Mouse (Mus musculus): ENCODE results near the gene Ndufa11. TPM values are rescaled to one million over a fixed set of nuclear protein-coding genes. Genes with fewer than 3 reads are reported as not detected.

Gene Ndufa11
- polyA plus RNA-seq, 1 experiment from 2014 or later: 323 TPM

- ATAC-seq (ENCODE audit: low FRiP score): no peak
- Histone ChIP-seq H3K27ac (no peak overlapping the region), H3K9ac (no peak overlapping the region), H3K9me3 (no peaks in the 10 kb centered on the region), H3K4me1 (peaks cover 13% of the 10 kb centered on the region; the same call in 1 of the 2 replicates), H3K27me3 (no peaks in the 10 kb centered on the region), H3K4me2 (no peak overlapping the region), H3K4me3 (replicated peaks) (no peak overlapping the region), H3K36me3 (replicated peaks) (peaks cover 94% of the 10 kb centered on the region)
- 91% methylated on average over 2 of the region's 2 CpGs for WGBS
Observed at GRCm38 (mm10) chr17:56688689-56689088, 28.9 kb upstream of the Ndufa11 start.

GRCm38 (mm10) chr17:56693395-56693794, 24.2 kb upstream of the Ndufa11 start:
- Histone ChIP-seq H3K9ac (no peak overlapping the region), H3K36me3 (replicated peaks) (peaks cover 95% of the 10 kb centered on the region)
- no peak for ATAC-seq (ENCODE audit: low FRiP score)

GRCm38 (mm10) chr17:56693851-56694310, 23.7 kb upstream of the Ndufa11 start:
- Histone ChIP-seq H3K4me3 (replicated peaks) (no peak overlapping the region), H3K4me1 (peaks cover 11% of the 10 kb centered on the region; the same call in 1 of the 2 replicates), H3K9ac (no peak overlapping the region), H3K27me3 (no peaks in the 10 kb centered on the region), H3K9me3 (no peaks in the 10 kb centered on the region), H3K36me3 (replicated peaks) (peaks cover 95% of the 10 kb centered on the region), H3K4me2 (no peak overlapping the region), H3K27ac (peak overlapping the region; percentile 66; the same call in 1 of the 2 replicates)
- ATAC-seq (ENCODE audit: low FRiP score): peak; percentile 37; the same call in 1 of the 2 replicates
- 55% methylated on average over 6 of the region's 6 CpGs for WGBS

More at GRCm38 (mm10) chr17:56693395-56693794, 24.2 kb upstream of the Ndufa11 start:
- Histone ChIP-seq H3K27me3 (no peaks in the 10 kb centered on the region), H3K9me3 (no peaks in the 10 kb centered on the region), H3K4me1 (peaks cover 11% of the 10 kb centered on the region; the same call in 1 of the 2 replicates), H3K4me3 (replicated peaks) (no peak overlapping the region), H3K4me2 (no peak overlapping the region), H3K27ac (0 out of 2 replicates have a peak overlapping the region, but pooled peaks have one; percentile 42)
- WGBS: 90% methylated on average over 1 of the region's 1 CpGs

DNA sequence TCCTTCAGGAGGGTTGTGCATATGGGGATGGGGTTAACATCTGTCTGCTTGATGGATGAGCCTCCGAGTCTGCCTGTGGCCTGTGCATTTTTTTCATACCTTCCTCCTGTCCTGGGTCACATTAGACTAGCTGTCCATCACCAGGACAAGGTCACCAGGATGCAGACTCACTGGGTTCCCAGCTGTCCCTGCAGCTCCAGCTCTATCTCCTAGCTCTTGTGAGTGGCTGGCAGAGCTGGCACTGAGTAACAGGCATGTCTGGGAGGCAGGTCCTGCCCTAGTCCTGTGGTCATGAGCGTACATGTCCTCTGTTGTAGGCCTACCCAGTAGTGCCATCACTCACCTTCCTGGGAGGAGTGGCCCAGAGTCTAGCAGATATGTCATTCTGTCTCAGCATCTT, 17.1 kb upstream of the Ndufa11 start:
- Histone ChIP-seq H3K27me3 (no peaks in the 10 kb centered on the region), H3K36me3 (replicated peaks) (peaks cover 98% of the 10 kb centered on the region), H3K4me1 (no peaks in the 10 kb centered on the region), H3K4me3 (replicated peaks) (no peak overlapping the region), H3K4me2 (no peak overlapping the region), H3K9me3 (no peaks in the 10 kb centered on the region), H3K27ac (no peak overlapping the region), H3K9ac (no peak overlapping the region)
- no peak for ATAC-seq (ENCODE audit: low FRiP score)
- WGBS: 94% methylated on average over 2 of the region's 2 CpGs

- no peaks in the 10 kb centered on the region for H3K27me3 ChIP-seq
- ATAC-seq (ENCODE audit: low FRiP score): no peak
- no peak overlapping the region for H3K27ac ChIP-seq
- H3K36me3 ChIP-seq (replicated peaks): peaks cover 97% of the 10 kb centered on the region
- H3K9ac ChIP-seq: no peak overlapping the region
- H3K4me1 ChIP-seq: no peaks in the 10 kb centered on the region
- WGBS: 90% methylated on average over 4 of the region's 4 CpGs
- H3K4me2 ChIP-seq: no peak overlapping the region
- H3K9me3 ChIP-seq: no peaks in the 10 kb centered on the region
- H3K4me3 ChIP-seq (replicated peaks): no peak overlapping the region
Observed at GRCm38 (mm10) chr17:56703038-56703437, 14.5 kb upstream of the Ndufa11 start.

DNA sequence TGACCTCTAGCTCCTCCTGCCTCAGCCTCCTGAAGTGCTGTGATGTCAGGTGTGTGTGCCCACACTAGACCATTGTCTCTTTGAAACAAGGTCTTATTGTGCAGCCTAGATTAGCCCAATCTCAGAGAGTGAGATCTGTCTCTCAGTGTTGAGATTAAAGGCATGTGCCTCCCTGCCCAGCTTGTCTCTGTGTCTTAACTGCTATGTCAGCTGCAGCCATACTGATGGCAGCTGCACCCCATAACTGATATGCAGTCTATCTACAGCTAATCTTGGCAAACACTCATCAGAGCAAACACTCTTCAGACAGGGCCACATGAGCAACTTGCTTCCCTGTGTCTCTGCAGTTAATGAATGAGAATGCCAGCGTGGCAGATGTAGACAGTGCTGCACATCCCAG, 11.1 kb upstream of the Ndufa11 start:
- H3K27ac ChIP-seq: no peak overlapping the region
- peaks cover 97% of the 10 kb centered on the region for H3K36me3 ChIP-seq (replicated peaks)
- 94% methylated on average over 1 of the region's 1 CpGs for WGBS

GRCm38 (mm10) chr17:56708692-56709091, 8.9 kb upstream of the Ndufa11 start:
- Histone ChIP-seq H3K4me1 (no peaks in the 10 kb centered on the region), H3K27me3 (no peaks in the 10 kb centered on the region), H3K9me3 (no peaks in the 10 kb centered on the region), H3K9ac (no peak overlapping the region), H3K4me3 (replicated peaks) (no peak overlapping the region), H3K27ac (no peak overlapping the region), H3K36me3 (replicated peaks) (peaks cover 96% of the 10 kb centered on the region), H3K4me2 (no peak overlapping the region)
- no peak for ATAC-seq (ENCODE audit: low FRiP score)
- 85% methylated on average over 4 of the region's 4 CpGs for WGBS

More for the DNA sequence above, 11.1 kb upstream of the Ndufa11 start:
- H3K9ac ChIP-seq: no peak overlapping the region
- no peaks in the 10 kb centered on the region for H3K9me3 ChIP-seq
- no peak overlapping the region for H3K4me3 ChIP-seq (replicated peaks)
- no peak for ATAC-seq (ENCODE audit: low FRiP score)
- no peaks in the 10 kb centered on the region for H3K4me1 ChIP-seq
- no peaks in the 10 kb centered on the region for H3K27me3 ChIP-seq
- H3K4me2 ChIP-seq: no peak overlapping the region

DNA sequence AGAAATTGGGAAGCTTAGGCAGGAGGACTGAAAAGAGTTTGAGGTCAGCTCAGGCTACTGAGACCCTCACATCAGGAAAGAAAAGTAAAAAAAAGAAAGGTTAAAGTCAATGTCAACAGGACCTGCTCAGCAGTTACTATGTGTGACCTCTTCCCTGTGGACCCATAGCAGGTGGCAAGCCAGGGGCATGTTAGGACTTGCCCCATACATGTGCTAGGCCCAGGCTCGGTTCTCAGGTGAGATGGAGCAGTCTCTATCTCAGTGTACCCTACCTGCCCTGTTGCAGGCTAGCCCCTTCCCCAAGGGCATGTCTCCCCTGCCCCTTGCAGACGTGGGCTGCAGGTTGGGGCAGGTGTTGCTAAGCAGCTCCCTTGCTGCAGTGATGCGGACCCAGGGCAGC, 7.9 kb upstream of the Ndufa11 start:
- Histone ChIP-seq H3K9me3 (no peaks in the 10 kb centered on the region), H3K27me3 (no peaks in the 10 kb centered on the region), H3K4me3 (replicated peaks) (no peak overlapping the region), H3K27ac (no peak overlapping the region), H3K36me3 (replicated peaks) (peaks cover 87% of the 10 kb centered on the region), H3K4me2 (no peak overlapping the region), H3K4me1 (no peaks in the 10 kb centered on the region), H3K9ac (no peak overlapping the region)
- no peak for ATAC-seq (ENCODE audit: low FRiP score)
- WGBS: 95% methylated on average over 3 of the region's 3 CpGs

GRCm38 (mm10) chr17:56715360-56715759, 2.2 kb upstream of the Ndufa11 start:
- Histone ChIP-seq H3K9ac (0 out of 2 replicates have a peak overlapping the region, but pooled peaks have one; percentile 25), H3K4me1 (peaks cover 31% of the 10 kb centered on the region), H3K27me3 (no peaks in the 10 kb centered on the region), H3K4me2 (peak overlapping the region; percentile 72), H3K9me3 (no peaks in the 10 kb centered on the region), H3K27ac (no peak overlapping the region), H3K4me3 (replicated peaks) (0 out of 2 replicates have a peak overlapping the region, but pooled peaks have one; percentile 82), H3K36me3 (replicated peaks) (peaks cover 31% of the 10 kb centered on the region)
- no peak for ATAC-seq (ENCODE audit: low FRiP score)
- 62% methylated on average over 11 of the region's 11 CpGs for WGBS

DNA sequence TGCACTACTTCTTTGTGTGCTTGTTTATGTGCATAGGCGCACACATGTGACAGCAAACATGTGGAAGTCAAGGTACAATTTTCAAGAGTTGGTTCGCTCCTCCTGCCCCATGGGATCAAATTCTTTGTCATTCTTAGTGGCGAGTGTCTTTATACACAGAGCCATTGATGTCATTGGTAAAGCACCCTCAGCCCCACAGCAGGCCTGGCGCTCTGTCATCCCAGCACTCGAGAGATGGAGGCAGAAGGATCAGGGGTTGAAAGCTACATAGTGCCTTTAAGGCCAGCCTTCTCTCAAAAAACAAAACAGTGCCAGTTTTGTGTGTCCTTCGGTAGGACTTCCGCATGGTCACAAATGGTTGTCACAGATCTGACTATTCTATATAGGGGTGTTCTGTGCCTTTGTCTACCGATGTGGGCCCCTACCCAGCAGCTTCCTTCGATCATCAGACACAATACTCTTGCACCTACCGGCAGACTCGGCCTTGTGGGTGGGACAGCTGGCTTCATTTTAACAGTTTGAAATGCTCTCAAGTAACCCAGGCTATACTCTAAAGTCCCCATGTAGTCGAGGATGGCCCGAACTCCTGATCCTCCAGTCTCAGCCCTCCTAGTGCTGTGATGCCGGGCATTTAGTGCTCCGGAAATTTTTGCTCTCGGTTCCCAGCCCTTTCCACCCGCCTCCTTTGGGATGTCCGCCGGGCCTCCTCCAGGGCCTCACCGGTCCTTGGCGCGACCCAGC, 1.5 kb upstream of the Ndufa11 start:
- Histone ChIP-seq H3K4me1 (peaks cover 31% of the 10 kb centered on the region), H3K4me2 (peak overlapping the region; percentile 72), H3K36me3 (replicated peaks) (peaks cover 29% of the 10 kb centered on the region), H3K27me3 (no peaks in the 10 kb centered on the region), H3K9ac (peak overlapping the region; percentile 75), H3K27ac (peak overlapping the region; percentile 85), H3K4me3 (replicated peaks) (peak overlapping the region; percentile 82), H3K9me3 (no peaks in the 10 kb centered on the region)
- ATAC-seq (ENCODE audit: low FRiP score): no peak
- 22% methylated on average over 22 of the region's 22 CpGs for WGBS

DNA sequence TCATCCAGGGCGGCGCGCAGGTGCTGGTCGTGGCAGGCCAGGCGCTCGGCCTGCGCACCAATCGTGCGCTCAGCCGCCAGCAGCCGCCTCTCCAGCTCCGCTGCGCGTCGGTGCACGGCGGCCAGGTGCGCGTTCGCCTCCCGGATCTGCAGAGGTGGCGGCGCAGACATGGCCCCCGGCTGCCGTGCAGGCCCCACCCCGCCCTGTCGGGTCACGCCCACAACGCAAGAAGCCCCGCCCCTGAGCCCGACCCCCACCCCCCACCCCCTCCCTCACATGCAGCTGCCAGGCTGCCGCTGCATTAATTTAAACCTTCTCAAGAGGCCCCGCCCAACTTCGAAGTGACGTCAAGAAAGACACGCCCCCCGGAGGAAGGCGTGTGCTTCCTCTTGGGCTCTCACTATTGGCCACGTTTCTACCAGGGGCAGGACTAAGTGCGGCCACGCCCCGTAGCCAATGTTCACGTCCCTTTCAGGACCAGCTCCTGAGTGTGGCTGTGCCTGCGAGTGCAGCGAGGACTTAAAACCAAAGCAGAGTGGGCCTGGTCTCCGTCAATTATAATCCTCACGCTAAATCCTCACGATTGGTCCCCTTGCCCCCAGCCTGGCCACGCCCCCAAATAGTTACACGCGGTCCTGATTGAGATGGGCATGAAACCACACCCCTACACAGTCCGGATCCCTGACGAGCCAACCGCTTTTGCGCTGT, 758 bp upstream of the Ndufa11 start:
- ATAC-seq (ENCODE audit: low FRiP score): peak; percentile 93
- Histone ChIP-seq H3K9ac (peak overlapping the region; percentile 91), H3K27me3 (no peaks in the 10 kb centered on the region), H3K4me3 (replicated peaks) (peak overlapping the region; percentile 82), H3K4me1 (peaks cover 31% of the 10 kb centered on the region), H3K27ac (peak overlapping the region; percentile 85), H3K9me3 (no peaks in the 10 kb centered on the region), H3K36me3 (replicated peaks) (peaks cover 29% of the 10 kb centered on the region), H3K4me2 (peak overlapping the region; percentile 72)
- WGBS: under 1% methylated on average over 55 of the region's 55 CpGs

DNA sequence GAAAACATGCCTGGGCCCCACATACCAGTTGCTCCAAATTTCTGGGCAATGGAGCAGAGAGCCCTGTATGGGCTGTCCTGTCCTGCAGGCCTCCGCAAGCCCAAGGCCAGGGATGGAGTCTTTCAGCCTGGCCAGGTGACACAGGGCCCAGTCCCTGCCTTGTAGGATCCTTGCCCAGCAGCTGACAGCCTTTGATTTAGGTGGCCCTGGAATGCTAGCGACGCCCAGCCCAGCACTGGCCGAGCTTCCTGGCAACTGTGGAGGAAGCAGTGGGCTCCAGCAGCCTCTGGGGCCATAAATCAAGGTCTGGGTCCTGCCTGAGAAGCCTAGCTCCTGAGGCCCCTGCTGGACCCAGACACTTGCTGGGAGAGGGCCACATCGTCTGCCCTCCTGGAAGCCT, 4.9 kb downstream of the Ndufa11 start:
- Histone ChIP-seq H3K36me3 (replicated peaks) (peaks cover 37% of the 10 kb centered on the region), H3K27me3 (no peaks in the 10 kb centered on the region), H3K4me1 (peaks cover 25% of the 10 kb centered on the region), H3K4me3 (replicated peaks) (no peak overlapping the region), H3K4me2 (no peak overlapping the region), H3K9me3 (no peaks in the 10 kb centered on the region), H3K27ac (no peak overlapping the region), H3K9ac (no peak overlapping the region)
- no peak for ATAC-seq (ENCODE audit: low FRiP score)
- 93% methylated on average over 5 of the region's 5 CpGs for WGBS

Measured in forebrain, embryonic 12.5 days (tissue).